Mouse (Mus musculus) heart, embryonic 11.5 days (tissue): ENCODE data around the gene Ces1e. TPM values are rescaled to one million over a fixed set of nuclear protein-coding genes. Genes with fewer than 3 reads are reported as not detected.
"Not testable (repeated sequence)": the region's sequence is repeated elsewhere in the genome, so short reads cannot be mapped to it uniquely, and the experiment has no call there.

Experiments used
- ATAC-seq: fragments of 200-750 bp; cut with Nextera tagmentation; replicated peaks from 2 replicates; pipeline ENCODE4 v1.8.0; 2017; ENCODE audit warnings: moderate library complexity; ENCODE audit not compliant: insufficient number of reproducible peaks, low FRiP score, low TSS enrichment
- H3K27ac ChIP-seq: fragments of 300-500 bp; sonication (generic); 2 replicates; pipeline ENCODE4 v1.5.1; 2014; ENCODE audit warnings: mild to moderate bottlenecking, low read depth, low read length
- H3K27me3 ChIP-seq: fragments of 300-500 bp; sonication (generic); 2 replicates; pipeline ENCODE4 v1.6.1; 2014; ENCODE audit warnings: mild to moderate bottlenecking, low read length, mixed read lengths; ENCODE audit not compliant: control insufficient read depth, insufficient read depth
- H3K36me3 ChIP-seq: fragments of 300-500 bp; sonication (generic); 2 replicates; pipeline ENCODE4 v1.6.1; 2014; ENCODE audit warnings: mild to moderate bottlenecking, low read length, moderate library complexity, mixed read lengths; ENCODE audit not compliant: control insufficient read depth, insufficient read depth
- H3K4me1 ChIP-seq: fragments of 300-500 bp; sonication (generic); 2 replicates; pipeline ENCODE4 v1.6.1; 2014; ENCODE audit warnings: low read length; ENCODE audit not compliant: control insufficient read depth, insufficient read depth
- H3K4me2 ChIP-seq: fragments of 300-500 bp; sonication (generic); 2 replicates; pipeline ENCODE4 v1.6.1; 2014; ENCODE audit warnings: mild to moderate bottlenecking, moderate library complexity
- H3K4me3 ChIP-seq: fragments of 300-500 bp; sonication (generic); 2 replicates; pipeline ENCODE4 v1.5.1; 2014; ENCODE audit warnings: low read depth, low read length
- H3K9ac ChIP-seq: fragments of 300-500 bp; sonication (generic); 2 replicates; pipeline ENCODE4 v1.6.1; 2014; ENCODE audit warnings: mild to moderate bottlenecking, low read depth, low read length, moderate library complexity
- H3K9me3 ChIP-seq: fragments of 300-500 bp; sonication (generic); replicated peaks from 2 replicates; pipeline ENCODE4 v1.6.1; 2016; ENCODE audit warnings: low read length; ENCODE audit not compliant: control insufficient read depth
- WGBS: fragments of 180-500 bp; shearing (Covaris S2); extraction: QIAGEN DNeasy Blood & Tissue Kit; methylation state at CpG from one replicate; pipeline ENCODE4 v1.1.7; 2014; ENCODE audit not compliant: insufficient replicate concordance; 5-methylcytosine and 5-hydroxymethylcytosine counted together
- polyA plus RNA-seq: library from polyadenylated mRNA; unstranded; fragments of >200 nt; fragmentation: Nextera tagmentation; extraction: Ambion mirVana; gene quantifications from 2 replicates; pipeline ENCODE4 v1.2.1, GENCODE M21; 2014

The Ces1e gene
- polyA plus RNA-seq, 1 experiment from 2014 or later, result not detected

GRCm38 (mm10) chr8:93199146-93199545, 30.3 kb downstream of the Ces1e start:
- WGBS, result 59% methylated on average over 7 of the region's 7 CpGs
- not testable (repeated sequence) for H3K9me3 ChIP-seq, H3K36me3 ChIP-seq, H3K4me3 ChIP-seq, H3K4me2 ChIP-seq, H3K27me3 ChIP-seq, H3K9ac ChIP-seq, ATAC-seq, H3K4me1 ChIP-seq, H3K27ac ChIP-seq

GRCm38 (mm10) chr8:93197685-93198525, 31.5 kb downstream of the Ces1e start, which contains the start of gene Ces1d:
Ces1d (minus strand) TSS chr8:93197838.
- 78% methylated on average over 8 of the region's 8 CpGs for WGBS
- Histone ChIP-seq H3K9me3 (no peaks in the 10 kb centered on the region), H3K4me3 (no peak within 1 kb of the TSS), H3K36me3 (no peaks in the 10 kb centered on the region), H3K4me1 (no peaks in the 10 kb centered on the region), H3K9ac (no peak within 1 kb of the TSS), H3K27ac (no peak within 1 kb of the TSS), H3K4me2 (no peak within 1 kb of the TSS), H3K27me3 (no peaks in the 10 kb centered on the region)
- ATAC-seq, result no peak

- 74% methylated on average over 5 of the region's 5 CpGs for WGBS
- Histone ChIP-seq H3K4me3 (no peak overlapping the region), H3K36me3 (no peaks in the 10 kb centered on the region), H3K9ac (no peak overlapping the region), H3K9me3 (no peaks in the 10 kb centered on the region), H3K4me1 (no peaks in the 10 kb centered on the region), H3K27me3 (no peaks in the 10 kb centered on the region), H3K27ac (no peak overlapping the region), H3K4me2 (no peak overlapping the region)
- ATAC-seq, result no peak
Observed at GRCm38 (mm10) chr8:93196436-93196835, 33.0 kb downstream of the Ces1e start.

GRCm38 (mm10) chr8:93180581-93181129, 48.8 kb downstream of the Ces1e start:
- no peak overlapping the region for H3K27ac ChIP-seq
- H3K9ac ChIP-seq, result no peak overlapping the region
- no peak overlapping the region for H3K4me3 ChIP-seq
- H3K27me3 ChIP-seq, result no peaks in the 10 kb centered on the region
- H3K4me2 ChIP-seq, result no peak overlapping the region
- ATAC-seq, result no peak
- no peaks in the 10 kb centered on the region for H3K4me1 ChIP-seq
- WGBS, result 64% methylated on average over 4 of the region's 4 CpGs
- no peaks in the 10 kb centered on the region for H3K9me3 ChIP-seq
- H3K36me3 ChIP-seq, result no peaks in the 10 kb centered on the region

GRCm38 (mm10) chr8:93176593-93176992, 52.8 kb downstream of the Ces1e start:
- Histone ChIP-seq H3K9me3 (no peaks in the 10 kb centered on the region), H3K4me1 (0 out of 2 replicates have a peak, but pooled peaks cover 5% of the 10 kb centered on the region), H3K27ac (no peak overlapping the region), H3K4me3 (no peak overlapping the region), H3K4me2 (no peak overlapping the region), H3K36me3 (no peaks in the 10 kb centered on the region), H3K27me3 (no peaks in the 10 kb centered on the region), H3K9ac (no peak overlapping the region)
- WGBS, result 64% methylated on average over 1 of the region's 1 CpGs
- ATAC-seq, result no peak

GRCm38 (mm10) chr8:93174554-93174953, 54.9 kb downstream of the Ces1e start:
- no peaks in the 10 kb centered on the region for H3K27me3 ChIP-seq
- 63% methylated on average over 2 of the region's 2 CpGs for WGBS
- no peak overlapping the region for H3K27ac ChIP-seq
- H3K4me1 ChIP-seq, result 0 out of 2 replicates have a peak, but pooled peaks cover 5% of the 10 kb centered on the region
- no peaks in the 10 kb centered on the region for H3K9me3 ChIP-seq
- no peak overlapping the region for H3K4me3 ChIP-seq
- H3K36me3 ChIP-seq, result no peaks in the 10 kb centered on the region
- no peak overlapping the region for H3K9ac ChIP-seq
- no peak for ATAC-seq
- no peak overlapping the region for H3K4me2 ChIP-seq

GRCm38 (mm10) chr8:93171846-93172590, 57.4 kb downstream of the Ces1e start:
- Histone ChIP-seq H3K4me2 (no peak overlapping the region), H3K4me1 (0 out of 2 replicates have a peak, but pooled peaks cover 5% of the 10 kb centered on the region), H3K27me3 (no peaks in the 10 kb centered on the region), H3K9ac (no peak overlapping the region), H3K36me3 (no peaks in the 10 kb centered on the region), H3K27ac (no peak overlapping the region), H3K9me3 (no peaks in the 10 kb centered on the region), H3K4me3 (no peak overlapping the region)
- WGBS, result 35% methylated on average over 1 of the region's 1 CpGs
- ATAC-seq, result no peak

- no peak for ATAC-seq
Observed at GRCm38 (mm10) chr8:93163363-93163762, 66.1 kb downstream of the Ces1e start.

More at GRCm38 (mm10) chr8:93163363-93163762, 66.1 kb downstream of the Ces1e start:
- Histone ChIP-seq H3K9me3 (no peaks in the 10 kb centered on the region), H3K9ac (no peak overlapping the region), H3K27ac (no peak overlapping the region), H3K27me3 (no peaks in the 10 kb centered on the region), H3K36me3 (no peaks in the 10 kb centered on the region), H3K4me1 (no peaks in the 10 kb centered on the region), H3K4me2 (no peak overlapping the region), H3K4me3 (no peak overlapping the region)
- WGBS, result 76% methylated on average over 1 of the region's 1 CpGs
